Mouse (Mus musculus): ENCODE results near the gene Ttyh1.
A peak's percentile ranks its signal among the peaks of the same experiment; 100 is the strongest.

Gene Ttyh1

DNA sequence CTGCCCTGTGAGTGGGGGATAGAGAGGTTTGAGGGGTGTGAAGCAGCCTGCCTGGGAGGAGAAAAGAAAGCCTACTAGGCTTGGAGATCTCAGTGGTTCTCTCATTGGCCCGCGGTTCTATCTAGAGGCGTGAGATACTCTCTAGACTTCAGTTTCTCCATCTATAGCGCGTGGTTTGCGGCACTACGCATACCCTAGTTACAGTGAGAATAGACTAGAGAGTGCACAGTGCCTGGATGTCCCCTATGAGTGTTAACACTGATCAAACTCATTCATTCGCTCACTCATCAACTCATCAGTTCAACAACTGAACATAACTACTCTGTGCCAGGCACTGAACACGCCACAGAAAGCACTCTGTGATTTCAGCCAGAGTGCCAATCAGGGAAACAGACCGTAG lies 3.6 kb downstream of the Ttyh1 start:
- DNase-seq (ENCODE audit: extremely low spot score, low spot score) = no peak

DNA sequence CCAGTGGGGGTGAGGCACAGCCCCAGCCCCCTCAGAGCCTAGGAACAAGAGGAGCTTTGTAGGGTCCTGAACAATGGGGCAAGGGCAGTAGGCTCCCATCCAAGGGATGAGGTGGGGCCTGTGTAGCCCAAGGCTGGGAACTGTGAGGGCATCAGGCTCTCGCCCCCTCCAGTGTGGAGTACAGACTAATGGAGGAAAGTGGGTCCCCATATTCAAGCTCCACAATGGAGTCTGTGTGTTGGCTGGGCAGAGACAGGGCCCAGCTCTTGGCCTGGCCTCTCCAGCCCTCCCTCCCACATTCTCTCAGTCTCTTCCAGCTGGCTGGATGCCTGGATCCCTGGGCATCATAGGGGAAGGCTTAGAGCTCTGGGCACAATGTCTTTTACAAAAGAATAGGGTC lies 4.5 kb downstream of the Ttyh1 start:
- DNase-seq (ENCODE audit: extremely low spot score, low spot score) = peak; percentile 32

DNA sequence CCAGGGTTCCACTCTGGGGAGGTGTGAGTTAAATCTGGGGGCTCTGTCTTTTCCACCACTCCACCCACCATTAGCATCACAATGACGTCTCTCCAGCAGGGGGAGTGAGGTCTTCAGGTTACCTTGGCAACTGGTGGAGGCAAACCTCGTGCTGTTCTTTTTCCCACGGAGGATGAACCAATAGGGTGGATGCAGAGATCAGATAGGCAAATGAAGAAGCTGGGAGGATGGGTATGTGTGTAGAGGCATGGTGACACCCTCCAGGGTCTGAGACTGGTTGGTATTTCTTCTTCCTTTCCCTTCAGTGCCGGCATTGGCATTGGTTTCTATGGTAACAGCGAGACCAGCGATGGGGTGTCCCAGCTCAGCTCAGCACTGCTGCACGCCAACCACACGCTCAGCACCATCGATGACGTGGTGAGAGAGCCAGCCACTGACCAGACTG lies 5.1 kb downstream of the Ttyh1 start:
- DNase-seq (ENCODE audit: extremely low spot score, low spot score) = peak; percentile 73

DNA sequence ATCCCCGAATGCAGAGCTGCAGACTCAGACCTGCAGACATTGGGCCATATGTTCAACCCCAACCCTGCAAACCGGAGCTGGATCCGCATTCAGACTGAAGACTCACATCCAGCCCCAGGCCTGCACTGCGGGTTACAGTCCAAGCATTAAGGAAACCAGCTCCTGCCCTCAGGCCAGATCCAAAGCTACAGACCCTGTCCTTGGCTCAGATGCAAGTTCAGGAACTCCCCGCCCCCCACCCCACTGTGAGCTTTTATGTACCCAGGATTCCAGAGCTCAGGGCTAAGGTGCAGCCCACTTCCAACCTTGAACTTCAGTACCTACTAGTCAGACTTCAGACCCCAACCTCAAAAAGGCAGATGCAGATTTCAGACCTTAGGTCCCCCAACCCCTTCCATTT lies 5.6 kb downstream of the Ttyh1 start:
- DNase-seq (ENCODE audit: extremely low spot score, low spot score) = no peak

DNA sequence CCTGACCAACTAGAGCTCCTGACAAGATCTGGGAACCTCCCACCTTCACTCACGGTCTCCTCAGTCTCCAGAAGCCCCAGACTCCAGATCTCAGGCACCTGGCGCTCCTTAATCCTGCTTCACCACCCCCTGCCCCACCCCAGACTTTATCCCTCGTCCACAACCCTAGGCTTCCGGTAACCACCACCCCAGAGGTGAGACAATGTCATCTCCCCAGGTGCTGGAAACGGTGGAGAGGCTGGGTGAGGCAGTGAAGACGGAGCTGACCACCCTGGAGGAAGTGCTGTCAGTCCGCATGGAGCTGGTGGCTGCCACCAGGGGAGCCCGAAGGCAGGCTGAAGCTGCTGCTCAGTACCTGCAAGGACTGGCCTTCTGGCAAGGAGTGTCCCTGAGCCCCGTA lies 6.1 kb downstream of the Ttyh1 start:
- no peak for DNase-seq (ENCODE audit: extremely low spot score, low spot score)

DNA sequence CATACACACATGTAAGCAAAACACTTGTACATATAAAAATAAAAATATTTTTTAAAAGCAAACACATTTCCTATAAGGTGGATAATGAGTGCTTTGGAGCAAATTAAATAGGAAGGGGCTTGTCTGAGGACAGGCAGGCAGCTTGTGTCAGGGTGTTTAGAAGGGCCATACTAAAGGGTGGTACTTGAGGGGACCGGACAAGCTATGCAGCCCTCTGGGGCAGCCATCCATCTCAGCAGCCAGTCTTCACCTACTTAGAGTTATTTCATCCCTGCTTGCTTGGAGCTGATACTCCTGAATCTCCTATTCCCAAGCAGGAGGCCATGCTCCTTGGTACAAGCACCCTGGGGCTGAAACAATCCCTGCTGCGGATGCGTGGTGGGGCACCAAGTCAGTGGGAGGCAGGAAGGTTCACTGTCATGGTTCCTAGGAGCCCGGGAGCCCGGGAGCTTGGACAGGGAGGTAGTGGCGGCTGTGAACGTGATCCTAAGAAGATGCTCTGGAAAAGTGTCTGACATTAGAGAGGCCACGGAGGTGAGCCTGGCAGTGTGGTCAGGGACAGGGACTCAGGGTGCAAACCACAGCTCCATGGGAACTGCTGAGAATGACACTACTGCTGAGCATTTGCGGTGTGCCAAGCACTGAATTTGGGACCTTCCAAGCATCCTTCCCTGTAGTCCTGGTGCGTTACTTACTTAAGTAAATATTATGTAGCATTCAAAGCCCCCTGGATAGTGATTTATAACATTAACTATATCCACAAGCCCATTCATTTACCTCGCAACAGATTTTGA lies 8.0 kb downstream of the Ttyh1 start:
- no peak for DNase-seq (ENCODE audit: extremely low spot score, low spot score)

DNA sequence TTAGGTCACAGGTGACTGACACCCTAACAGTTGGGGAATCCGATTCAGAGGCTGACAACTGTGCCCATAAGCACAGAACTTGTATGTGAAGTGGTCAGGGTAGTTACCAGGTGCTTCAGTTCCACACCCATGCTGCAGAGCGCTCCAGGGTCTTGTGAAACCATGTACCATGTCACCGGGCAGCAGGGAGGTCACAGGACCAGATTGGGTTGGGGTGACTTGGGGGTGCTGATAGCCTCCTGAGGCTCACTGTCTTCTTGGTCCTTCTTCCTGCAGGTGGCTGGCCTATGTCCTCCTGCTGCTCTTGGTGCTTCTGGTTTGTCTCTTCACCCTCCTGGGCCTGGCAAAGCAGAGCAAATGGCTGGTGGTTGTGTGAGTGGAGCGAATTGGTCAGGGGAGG lies 8.7 kb downstream of the Ttyh1 start:
- DNase-seq (ENCODE audit: extremely low spot score, low spot score) = no peak

DNA sequence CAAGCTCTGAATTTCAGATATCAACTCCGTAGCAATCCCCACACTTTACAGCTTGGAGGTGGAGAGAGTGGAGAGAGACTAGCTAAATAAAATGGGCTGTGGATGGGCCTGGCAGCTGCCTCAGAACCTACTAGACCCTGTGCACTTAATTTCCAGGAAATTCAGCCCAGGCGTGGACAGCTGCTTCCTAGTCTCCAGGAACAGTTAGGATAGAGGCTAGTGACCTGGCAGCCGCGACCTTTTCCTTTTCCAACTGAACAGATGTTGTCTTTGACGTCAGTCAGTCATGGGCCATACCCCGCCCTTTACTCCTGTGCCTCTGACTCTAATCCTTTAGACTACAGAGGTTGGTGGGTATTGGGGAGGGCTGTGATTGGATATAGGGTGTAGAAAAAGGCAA lies 9.7 kb downstream of the Ttyh1 start:
- no peak for DNase-seq (ENCODE audit: extremely low spot score, low spot score)

DNA sequence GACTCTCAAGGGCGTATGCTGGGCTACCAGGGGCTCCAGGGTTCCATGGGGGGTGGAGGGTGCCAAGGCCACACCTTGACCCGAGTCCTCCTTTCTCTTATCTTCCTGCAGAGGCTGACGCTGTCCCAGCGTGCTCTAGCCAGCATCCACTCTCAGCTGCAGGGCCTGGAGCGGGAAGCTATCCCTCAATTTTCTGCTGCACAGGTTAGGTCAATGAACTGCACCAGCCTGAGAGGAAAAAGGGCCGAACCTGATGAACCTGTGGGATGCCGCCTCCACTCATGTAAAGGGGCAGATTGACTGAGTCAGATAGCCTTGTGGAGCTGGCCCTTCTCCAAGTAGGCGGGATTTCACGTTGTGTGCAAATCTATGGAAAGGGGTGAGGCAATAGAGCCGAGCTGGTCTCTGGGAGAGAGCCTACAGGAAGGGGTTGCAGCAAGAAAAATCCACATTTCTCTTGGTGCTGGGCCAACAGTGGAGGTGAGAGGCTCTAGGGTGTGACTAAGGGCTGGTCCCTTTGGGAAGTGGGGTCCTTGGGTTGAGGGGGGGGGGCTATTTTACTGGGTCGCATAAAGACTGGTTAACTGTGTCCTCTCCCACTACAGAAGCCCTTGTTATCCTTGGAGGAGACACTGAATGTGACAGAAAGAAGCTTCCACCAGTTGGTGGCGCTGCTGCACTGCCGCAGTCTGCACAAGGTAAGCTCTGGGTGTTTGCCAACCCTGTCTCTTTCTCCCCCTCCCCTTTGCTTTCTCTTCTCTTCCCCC lies 11.7 kb downstream of the Ttyh1 start:
- peak; percentile 77 for DNase-seq (ENCODE audit: extremely low spot score, low spot score)

DNA sequence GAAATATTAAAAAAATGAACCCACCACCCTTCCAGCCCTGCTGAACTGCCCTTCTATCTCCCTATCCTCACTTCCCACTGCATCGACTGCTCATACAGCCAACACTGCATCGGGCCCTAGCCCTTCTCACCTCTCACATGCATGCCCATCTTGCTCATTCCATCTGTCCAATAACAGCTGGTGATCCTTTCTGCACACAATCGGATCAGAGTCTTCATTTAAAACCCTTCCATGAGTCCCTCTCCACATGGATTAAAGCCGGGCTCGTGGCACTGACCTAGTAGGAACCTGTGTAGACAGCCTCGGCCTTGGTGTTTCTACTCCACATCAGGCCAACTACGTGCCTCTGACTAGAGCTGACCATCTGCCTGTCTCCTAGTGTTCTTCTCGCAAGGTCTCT lies 12.8 kb downstream of the Ttyh1 start:
- no peak for DNase-seq (ENCODE audit: extremely low spot score, low spot score)

DNA sequence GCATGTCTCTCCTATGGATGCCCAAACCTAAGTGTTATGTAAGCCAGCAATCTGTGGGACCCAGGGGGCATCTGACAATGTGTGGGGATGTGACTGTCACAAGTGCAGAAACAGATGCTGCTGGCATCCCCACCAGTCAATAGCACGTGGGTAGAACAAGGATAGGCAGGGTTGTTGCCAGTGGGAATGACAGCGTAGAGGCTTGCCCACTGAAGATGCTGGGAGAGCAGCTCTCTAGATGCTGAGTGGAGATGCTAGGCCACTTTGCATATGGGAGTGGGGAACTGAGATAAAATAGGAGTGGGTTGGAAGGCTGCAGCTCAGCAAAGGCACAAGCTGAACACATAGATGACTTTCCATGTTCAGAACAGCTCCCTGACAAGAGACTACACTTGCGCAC lies 13.4 kb downstream of the Ttyh1 start:
- DNase-seq (ENCODE audit: extremely low spot score, low spot score) = no peak

DNA sequence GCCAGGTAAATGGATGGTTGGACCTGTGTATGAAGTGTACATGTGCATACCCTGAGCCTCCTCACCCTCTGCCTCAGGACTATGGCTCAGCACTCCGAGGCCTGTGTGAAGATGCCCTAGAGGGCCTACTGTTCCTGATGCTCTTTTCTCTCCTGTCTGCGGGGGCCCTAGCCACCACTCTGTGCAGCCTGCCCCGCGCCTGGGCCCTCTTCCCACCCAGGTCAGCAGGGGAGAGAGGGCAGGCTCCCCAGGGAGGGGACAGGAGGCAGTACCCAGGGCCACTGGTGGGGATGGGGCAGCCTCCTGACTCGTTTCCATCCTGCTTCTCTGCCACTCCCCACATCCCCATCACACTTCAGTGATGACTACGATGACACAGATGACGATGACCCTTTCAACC lies 13.8 kb downstream of the Ttyh1 start:
- DNase-seq (ENCODE audit: extremely low spot score, low spot score) = no peak

DNA sequence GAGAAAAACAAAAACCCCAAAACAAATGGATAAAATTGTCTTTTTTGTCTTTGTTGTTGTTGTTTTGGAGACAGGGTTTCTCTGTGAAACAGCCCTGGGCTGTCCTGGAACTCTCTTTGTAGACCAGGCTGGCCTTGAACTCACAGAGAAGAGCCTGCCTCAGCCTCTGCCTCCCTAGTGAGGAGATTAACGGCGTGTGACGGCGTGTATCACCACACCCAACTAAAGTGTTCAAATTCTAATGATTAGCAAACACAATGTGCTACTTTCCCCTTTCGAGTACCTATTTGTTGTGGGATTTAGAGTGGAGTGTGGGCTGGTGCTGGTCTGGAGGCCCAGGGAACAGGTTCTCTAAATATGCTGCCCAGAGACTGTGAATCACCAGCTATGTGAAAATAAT lies 15.7 kb downstream of the Ttyh1 start:
- no peak for DNase-seq (ENCODE audit: extremely low spot score, low spot score)

DNA sequence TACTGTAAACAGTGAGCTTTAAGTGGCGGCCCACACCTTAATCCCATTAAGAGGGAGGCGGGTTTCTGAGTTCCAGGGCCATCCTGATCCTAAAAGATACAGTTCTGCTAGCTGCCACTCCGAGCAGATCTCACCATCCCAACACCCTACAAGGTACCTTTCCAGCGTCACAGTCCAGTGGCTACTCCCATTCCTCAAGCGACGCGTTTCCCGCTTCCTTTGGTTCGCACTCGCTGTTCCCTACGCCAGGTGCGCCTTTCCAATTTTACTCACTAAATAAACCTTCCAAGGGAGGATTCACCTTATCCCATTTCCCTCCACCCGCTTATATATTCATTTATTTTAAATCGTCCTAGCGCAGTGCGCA lies 17.2 kb downstream of the Ttyh1 start:
- no peak for DNase-seq (ENCODE audit: extremely low spot score, low spot score)

DNA sequence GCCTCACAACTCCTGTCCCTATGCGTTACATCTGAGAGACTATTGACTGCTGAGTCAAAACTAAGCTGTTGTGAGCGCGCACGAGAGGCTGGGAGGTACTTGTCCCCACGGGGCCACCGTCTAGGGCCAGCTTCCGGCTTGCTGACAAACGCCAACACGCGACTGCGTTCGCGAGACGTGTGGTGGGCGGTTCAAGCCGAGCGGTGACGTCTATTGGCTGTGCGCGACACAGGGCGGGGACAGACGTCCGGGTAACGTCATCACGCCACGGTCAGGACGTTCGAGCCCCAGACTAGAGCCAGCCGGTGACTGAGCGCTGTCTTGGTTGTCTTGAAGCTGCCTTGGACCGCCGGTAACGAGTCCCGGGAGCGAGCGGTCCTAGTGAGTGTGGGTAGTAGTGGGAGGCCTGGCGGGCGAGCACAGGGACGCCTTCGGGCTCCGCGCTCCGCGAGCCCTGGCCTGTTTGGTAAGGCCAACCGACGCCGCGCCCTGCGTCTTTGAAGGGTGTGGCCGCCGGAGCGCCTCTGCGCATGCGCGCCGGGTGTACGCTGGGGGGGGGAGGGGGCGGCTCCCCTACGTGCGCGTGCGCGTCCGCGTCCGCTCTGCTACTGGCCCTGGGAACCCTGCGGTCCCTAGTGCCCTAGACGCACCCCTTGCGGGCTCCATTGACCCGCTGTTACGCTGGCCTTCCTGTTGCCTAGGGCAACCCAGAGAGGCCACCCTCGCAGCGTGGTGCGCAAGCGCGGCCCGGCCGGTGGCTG lies 17.7 kb downstream of the Ttyh1 start, which contains the start of gene Leng8:
Gene Leng8 (plus strand): TSS at position 269 of the 761 bp plus-strand sequence.
- peak; percentile 98 for DNase-seq (ENCODE audit: extremely low spot score, low spot score)

DNA sequence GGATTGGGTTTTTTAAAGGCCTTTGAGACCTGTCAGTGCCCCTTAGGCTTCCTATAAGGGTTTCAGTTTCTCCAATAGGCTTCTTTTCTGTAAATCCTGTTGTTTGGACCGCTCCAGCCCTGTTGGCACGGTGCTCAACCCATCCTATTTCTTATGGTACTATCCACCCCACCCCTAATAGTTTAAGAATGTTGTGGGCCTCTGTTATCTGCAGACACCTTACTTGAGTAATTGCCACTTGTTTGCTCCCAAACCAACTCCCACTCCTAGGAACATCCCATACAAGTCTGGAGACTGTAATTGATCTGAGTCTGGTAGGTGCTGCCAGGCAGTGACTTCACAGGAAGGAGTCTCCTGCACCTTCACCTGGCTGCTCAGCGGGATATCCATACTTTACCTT lies 18.5 kb downstream of the Ttyh1 start:
- no peak for DNase-seq (ENCODE audit: extremely low spot score, low spot score)

DNA sequence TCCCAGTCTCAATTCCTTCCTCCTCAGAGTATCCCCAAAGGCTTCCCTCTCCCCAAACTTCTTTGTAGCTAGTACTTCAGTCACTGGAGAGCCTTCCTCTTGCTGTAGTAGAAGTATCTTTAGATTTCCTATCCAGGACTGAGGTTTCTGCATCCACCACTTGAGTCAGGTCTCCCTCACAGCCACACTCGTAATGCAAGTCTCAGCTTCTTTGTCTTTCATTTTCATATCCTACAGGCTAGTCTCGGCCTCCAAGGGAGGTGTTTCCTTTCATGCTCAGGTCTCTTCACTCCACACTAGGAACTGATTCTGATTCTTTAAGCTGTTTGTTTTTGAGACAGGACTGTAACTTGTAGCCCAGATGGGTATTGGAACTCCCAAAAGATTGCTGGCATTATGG lies 19.0 kb downstream of the Ttyh1 start:
- DNase-seq (ENCODE audit: extremely low spot score, low spot score) = no peak

DNA sequence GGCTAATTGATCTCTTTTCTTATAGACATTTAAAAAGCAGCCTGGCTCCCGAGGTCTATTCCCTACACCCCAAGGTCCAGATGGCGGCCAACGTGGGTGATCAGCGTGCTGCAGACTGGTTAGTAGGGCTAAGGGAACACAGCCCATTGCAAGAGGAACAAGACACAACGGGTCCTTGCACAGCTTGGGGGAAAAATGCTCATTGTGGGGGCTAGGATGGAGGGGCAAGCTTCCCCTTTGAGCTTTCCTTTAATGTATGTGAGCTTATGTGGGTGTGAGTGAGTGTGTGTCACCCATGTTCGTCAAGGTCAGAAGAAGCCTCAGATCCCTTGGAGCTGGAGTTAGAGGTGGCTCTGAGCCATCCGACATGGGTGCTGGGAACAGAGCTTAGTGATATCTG lies 19.5 kb downstream of the Ttyh1 start:
- no peak for DNase-seq (ENCODE audit: extremely low spot score, low spot score)

DNA sequence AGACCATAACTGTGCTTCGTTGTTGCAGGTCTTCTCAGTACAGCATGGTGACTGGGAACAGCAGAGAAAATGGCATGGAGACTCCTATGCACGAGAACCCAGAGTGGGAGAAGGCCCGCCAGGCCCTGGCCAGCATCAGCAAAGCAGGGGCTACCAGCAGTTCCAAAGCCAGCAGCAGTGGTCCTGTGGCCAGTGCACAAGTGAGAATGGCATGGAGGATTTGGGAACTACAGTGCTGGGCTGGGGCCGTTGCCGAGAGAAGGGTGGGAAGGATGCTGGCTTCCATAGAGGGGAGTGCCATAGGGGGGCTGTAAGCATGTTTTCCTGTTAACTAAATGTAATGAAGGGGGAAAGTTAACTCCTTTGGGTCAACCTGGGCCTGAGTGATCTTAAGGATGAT lies 20.2 kb downstream of the Ttyh1 start:
- DNase-seq (ENCODE audit: extremely low spot score, low spot score) = no peak

DNA sequence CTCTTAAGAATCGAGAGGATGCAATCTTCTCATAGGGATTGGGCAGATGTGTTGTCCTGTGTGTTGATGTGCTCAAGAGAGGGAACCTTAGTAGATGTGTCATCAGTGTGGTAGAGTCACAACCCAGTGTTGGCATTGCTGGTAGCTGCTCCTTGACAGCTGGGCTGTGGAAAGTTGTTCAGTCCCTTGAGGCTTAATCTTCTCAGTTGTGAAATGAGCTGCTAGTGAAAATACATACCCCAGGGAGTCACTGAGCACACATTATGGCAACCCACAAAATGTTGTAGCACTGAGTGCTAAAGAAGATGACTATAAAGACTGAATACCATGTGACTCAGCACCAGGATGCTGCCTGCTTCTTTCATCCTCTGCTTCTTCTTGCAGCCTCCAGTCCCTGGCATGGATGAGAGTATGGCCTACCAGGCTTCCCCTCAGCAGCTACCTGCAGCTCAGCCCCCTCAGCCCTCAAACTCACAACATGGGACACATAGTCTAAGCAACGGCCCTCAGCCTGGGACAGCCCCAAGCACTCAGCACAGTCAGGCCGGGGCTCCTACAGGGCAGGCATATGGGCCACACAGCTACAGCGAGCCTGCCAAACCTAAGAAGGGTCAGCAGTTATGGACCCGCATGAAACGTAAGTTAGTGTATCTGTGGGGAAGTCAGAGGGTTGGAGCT lies 22.6 kb downstream of the Ttyh1 start:
- no peak for DNase-seq (ENCODE audit: extremely low spot score, low spot score)

DNA sequence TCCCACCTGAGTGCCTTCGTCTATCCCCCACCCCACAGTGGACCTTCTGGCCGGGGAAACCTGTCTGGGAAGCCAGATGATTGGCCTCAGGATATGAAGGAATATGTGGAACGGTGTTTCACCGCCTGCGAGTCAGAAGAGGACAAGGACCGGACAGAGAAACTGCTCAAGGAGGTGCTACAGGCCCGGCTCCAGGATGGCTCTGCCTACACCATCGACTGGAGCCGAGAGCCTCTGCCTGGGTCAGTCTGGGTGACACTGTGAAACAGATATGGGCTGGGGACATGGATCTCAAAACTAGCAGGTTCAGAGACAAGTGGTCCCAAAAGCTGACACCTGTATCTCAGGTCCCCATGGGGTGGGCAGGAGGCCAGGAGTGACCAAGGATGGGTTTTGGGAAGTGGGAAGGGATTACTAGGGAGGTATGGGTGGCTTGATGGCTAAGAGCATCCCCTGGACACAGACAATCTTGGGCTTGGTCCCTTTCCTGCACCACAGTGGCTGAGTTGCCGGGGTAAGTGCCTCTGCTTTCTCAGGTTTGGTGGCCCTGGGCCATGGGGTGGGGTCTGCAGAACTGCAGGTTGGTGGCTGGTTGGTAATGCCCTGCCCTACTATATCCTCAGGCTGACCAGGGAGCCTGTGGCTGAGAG lies 23.7 kb downstream of the Ttyh1 start:
- no peak for DNase-seq (ENCODE audit: extremely low spot score, low spot score)
